Mouse (Mus musculus) megakaryocyte-erythroid progenitor cell, adult 5 weeks (primary cell): ENCODE results near the gene Smarcad1. TPM values are rescaled to one million over a fixed set of nuclear protein-coding genes. Genes with fewer than 3 reads are reported as not detected.

Experiments used
- polyA plus RNA-seq: library from polyadenylated mRNA; stranded (reverse); fragments of >175 nt; gene quantifications from 2 replicates; pipeline ENCODE4 v1.2.3, GENCODE M21; 2012

The Smarcad1 gene
- polyA plus RNA-seq, result 11.9 and 12.2 TPM in 2 replicates

DNA sequence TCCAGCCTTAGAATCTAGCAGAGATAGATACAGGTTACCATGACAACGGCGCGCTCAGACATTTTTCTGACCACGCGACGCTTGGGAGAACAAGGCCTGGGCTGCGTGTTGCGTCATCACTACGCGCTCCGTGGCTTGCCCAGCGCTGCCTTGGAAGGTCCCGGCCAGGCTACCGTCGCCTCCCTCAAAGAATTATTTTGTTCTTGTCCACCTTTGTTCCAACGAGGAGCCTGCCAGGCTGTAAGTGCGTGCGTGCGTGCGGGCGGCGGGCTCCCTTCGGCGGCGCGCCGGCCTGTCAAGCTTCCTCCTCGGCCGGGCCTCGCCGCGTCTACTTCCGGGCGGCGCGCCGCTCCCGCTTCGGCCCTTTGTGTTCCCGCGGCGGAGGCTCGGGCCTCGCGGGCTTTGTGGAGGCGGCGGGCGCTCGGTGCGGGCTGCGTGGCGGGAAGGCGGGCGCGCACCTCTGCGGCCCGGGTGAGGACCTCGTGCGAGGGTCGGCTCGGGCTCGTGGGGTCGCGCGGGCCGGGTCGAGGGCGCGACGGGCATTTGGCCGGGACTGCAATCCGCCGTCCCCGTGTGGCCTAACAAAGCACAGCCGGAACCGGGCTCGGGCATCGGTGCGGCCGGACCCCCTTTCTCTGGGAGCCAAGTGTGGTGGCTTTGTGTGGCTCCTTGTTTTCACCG, at the start of gene Smarcad1:
Gene Smarcad1 (plus strand): TSS at position 93 of the 681 bp plus-strand sequence.

DNA sequence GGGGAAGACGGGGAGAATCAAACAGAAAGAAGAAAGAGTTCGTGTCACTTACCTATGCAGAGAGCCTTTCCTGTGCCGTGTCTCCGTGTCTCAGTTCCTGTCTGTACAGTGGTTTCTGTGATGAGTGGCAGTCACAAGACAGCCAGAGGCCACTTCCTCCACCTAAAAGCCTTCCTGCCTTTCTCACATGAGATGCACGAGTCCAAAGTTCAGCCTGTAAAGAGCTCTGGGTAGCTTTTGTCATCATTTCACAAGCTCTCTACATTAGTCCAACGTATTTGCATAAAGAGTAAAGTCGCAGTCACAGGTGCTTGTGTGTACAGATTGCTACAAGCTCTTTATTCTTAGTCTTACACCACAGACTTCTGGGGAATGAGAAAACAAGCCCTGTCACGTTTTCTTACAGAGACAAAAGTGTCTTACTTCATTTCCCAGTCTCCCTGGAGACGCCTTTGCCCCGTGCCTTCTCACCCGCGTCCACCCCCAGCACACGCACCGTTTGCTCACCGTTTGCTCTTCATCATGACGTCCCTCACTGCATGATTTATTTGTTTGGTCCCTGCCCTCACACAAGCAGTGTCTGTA, 102.3 kb downstream of the Smarcad1 start, which contains the start of gene Hpgds:
Gene Hpgds (minus strand): TSS at position 288 of the 585 bp plus-strand sequence.

Other genes starting within 250 kb of the Smarcad1 start
- gene Hpgds, start 102.3 kb downstream of the Smarcad1 start, polyA plus RNA-seq, result 0.03 TPM in 1 of 2 replicates, not detected in the other